Mouse (Mus musculus) liver, embryonic 12.5 days (tissue): ENCODE measurements around the gene Lypd5. TPM values are rescaled to one million over a fixed set of nuclear protein-coding genes. Genes with fewer than 3 reads are reported as not detected.
"Not testable (repeated sequence)": the region's sequence is repeated elsewhere in the genome, so short reads cannot be mapped to it uniquely, and the experiment has no call there.

Experiments used
- ATAC-seq: fragments of 200-750 bp; cut with Nextera tagmentation; 2 replicates; pipeline ENCODE4 v1.8.0; 2017; ENCODE audit warnings: moderate number of reproducible peaks, mild to moderate bottlenecking, moderate library complexity
- H3K27ac ChIP-seq: fragments of 300-500 bp; sonication (generic); 2 replicates; pipeline ENCODE4 v1.5.1; 2016; ENCODE audit warnings: mild to moderate bottlenecking
- H3K27me3 ChIP-seq: fragments of 300-500 bp; sonication (generic); replicated peaks from 2 replicates; pipeline ENCODE4 v1.6.1; 2016; ENCODE audit warnings: mild to moderate bottlenecking, moderate library complexity
- H3K36me3 ChIP-seq: fragments of 300-500 bp; sonication (generic); 2 replicates; pipeline ENCODE4 v1.6.1; 2016; ENCODE audit warnings: mild to moderate bottlenecking, moderate library complexity
- H3K4me1 ChIP-seq: fragments of 300-500 bp; sonication (generic); 2 replicates; pipeline ENCODE4 v1.6.1; 2016
- H3K4me2 ChIP-seq: fragments of 300-500 bp; sonication (generic); 2 replicates; pipeline ENCODE4 v1.6.1; 2016; ENCODE audit warnings: mild to moderate bottlenecking, moderate library complexity
- H3K4me3 ChIP-seq: fragments of 300-500 bp; sonication (generic); 2 replicates; pipeline ENCODE4 v1.5.1; 2016; ENCODE audit warnings: mild to moderate bottlenecking, moderate library complexity
- H3K9ac ChIP-seq: fragments of 300-500 bp; sonication (generic); 2 replicates; pipeline ENCODE4 v1.6.1; 2016; ENCODE audit warnings: mild to moderate bottlenecking, moderate library complexity
- H3K9me3 ChIP-seq: fragments of 300-500 bp; sonication (generic); replicated peaks from 2 replicates; pipeline ENCODE4 v1.6.1; 2016; ENCODE audit warnings: mild to moderate bottlenecking, moderate library complexity
- WGBS: fragments of 180-500 bp; shearing (Covaris S2); methylation state at CpG from one replicate; pipeline ENCODE4 v1.1.7; 2016; ENCODE audit not compliant: insufficient replicate concordance; 5-methylcytosine and 5-hydroxymethylcytosine counted together
- polyA plus RNA-seq: library from polyadenylated mRNA; unstranded; fragments of >200 nt; fragmentation: Nextera tagmentation; extraction: Ambion mirVana; gene quantifications from 2 replicates; pipeline ENCODE4 v1.2.1, GENCODE M21; 2016

The Lypd5 gene
- polyA plus RNA-seq, 1 experiment from 2014 or later: not detected

DNA sequence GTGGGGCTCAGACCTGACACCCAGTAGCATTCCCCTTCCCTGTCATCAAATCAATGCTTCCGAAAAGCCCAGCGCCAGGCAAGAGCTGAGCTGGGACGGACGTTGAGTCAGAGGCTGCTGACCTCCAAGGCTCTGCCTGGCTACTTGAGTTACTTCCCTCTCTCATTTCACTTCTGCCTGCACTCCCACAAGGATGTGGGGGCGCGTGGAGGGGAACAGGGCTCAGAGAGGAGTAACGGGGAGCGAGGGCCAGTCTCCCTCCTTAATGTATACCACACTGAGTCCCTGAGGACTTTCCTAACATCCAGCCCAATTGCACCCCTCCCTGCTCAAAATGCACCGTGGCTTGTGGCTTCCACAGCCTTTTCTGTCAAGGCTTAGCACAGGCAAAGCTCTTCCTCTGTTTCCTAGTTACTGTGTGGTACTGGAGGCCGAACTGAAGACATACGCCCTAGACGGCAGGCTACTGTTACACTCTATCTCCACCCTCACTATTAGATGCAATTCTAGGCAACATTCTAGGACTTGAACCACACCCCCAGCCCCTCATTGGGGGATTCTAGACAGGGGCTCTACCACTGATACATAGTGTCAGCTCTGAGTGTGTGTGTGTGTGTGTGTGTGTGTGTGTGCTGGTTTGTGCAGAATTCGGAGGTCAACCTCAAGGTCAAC, 40.7 kb downstream of the Lypd5 start:
- ATAC-seq: no peak
- no peak overlapping the region for H3K4me2 ChIP-seq

DNA sequence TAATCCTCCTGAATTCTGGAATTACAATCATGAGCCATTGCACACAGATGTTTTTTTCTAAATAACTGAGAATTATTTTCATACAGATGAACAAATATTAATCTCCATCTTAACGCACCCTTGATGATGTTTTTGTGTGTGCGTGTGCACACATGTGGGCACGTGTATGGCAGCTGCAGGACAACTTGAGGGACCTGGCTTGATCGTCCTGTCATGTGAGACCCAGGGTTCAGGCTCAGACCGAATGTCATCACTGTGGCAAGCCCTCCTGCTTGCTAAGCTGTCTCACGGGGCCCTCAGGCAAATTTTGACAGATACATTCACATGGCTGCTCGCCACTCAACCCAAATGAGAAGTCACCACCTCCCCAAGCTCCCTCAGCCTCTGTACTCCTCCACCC, 41.5 kb downstream of the Lypd5 start:
- Histone ChIP-seq H3K4me1 (peaks cover 89% of the 10 kb centered on the region), H3K9ac (no peak overlapping the region), H3K9me3 (no peaks in the 10 kb centered on the region), H3K27ac (no peak overlapping the region), H3K4me2 (no peak overlapping the region), H3K4me3 (no peak overlapping the region), H3K36me3 (peaks cover 21% of the 10 kb centered on the region), H3K27me3 (no peaks in the 10 kb centered on the region)
- no peak for ATAC-seq
- 74% methylated on average over 7 of the region's 7 CpGs for WGBS

More for the DNA sequence above, 40.7 kb downstream of the Lypd5 start:
- Histone ChIP-seq H3K36me3 (peaks cover 30% of the 10 kb centered on the region), H3K4me3 (no peak overlapping the region), H3K4me1 (peaks cover 89% of the 10 kb centered on the region), H3K9me3 (no peaks in the 10 kb centered on the region), H3K27me3 (no peaks in the 10 kb centered on the region), H3K27ac (peak overlapping the region; percentile 67), H3K9ac (no peak overlapping the region)
- 39% methylated on average over 13 of the region's 13 CpGs for WGBS

DNA sequence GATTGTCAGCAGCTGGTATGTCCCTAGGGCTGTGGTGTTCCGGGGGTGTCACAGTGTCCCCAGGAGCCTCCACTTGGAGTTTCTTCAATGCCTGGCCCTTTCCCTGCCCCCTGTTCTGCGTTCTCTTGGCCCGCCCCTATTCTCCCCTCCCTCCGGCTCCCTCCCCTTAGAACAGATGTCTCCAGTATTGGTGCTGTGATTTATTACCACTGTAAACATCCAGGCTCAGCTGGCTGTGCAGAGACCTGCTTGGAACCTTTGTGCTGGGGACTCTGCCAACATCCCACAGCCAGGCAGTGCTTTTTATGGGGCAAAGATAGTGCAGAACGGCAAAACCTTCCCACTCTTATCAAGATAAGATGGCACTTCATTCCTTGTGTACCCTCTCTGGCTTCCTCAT, 42.1 kb downstream of the Lypd5 start:
- H3K36me3 ChIP-seq: peaks cover 15% of the 10 kb centered on the region
- no peaks in the 10 kb centered on the region for H3K27me3 ChIP-seq
- no peak for ATAC-seq
- 0 out of 2 replicates have a peak overlapping the region, but pooled peaks have one; percentile 43 for H3K27ac ChIP-seq
- H3K4me3 ChIP-seq: no peak overlapping the region
- 48% methylated on average over 5 of the region's 5 CpGs for WGBS
- no peaks in the 10 kb centered on the region for H3K9me3 ChIP-seq
- H3K4me2 ChIP-seq: no peak overlapping the region
- no peak overlapping the region for H3K9ac ChIP-seq
- H3K4me1 ChIP-seq: peaks cover 89% of the 10 kb centered on the region

DNA sequence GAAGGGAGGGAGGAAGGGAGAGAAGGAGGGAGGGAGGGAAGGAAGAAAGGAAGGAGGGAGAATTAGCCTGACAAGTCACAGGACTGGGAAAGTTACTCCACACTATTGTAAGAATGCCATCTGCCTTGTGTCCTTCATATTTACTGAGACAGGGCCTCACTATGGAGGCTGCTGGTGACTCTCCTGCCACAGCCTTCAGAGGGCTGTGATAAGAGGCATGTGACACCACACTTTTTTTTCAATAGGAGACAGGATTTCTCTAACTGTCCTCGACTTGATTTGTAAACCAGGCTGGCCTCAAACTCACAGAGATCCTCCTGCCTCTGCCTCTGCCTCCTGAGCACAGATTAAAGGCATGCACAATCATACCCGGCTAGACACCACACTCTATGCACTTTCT, 42.7 kb downstream of the Lypd5 start:
- ATAC-seq: no peak
- H3K9me3 ChIP-seq: no peaks in the 10 kb centered on the region
- peak overlapping the region; percentile 43; the same call in 1 of the 2 replicates for H3K27ac ChIP-seq
- H3K4me2 ChIP-seq: no peak overlapping the region
- no peak overlapping the region for H3K4me3 ChIP-seq
- H3K36me3 ChIP-seq: peaks cover 9% of the 10 kb centered on the region
- no peaks in the 10 kb centered on the region for H3K27me3 ChIP-seq
- peaks cover 90% of the 10 kb centered on the region for H3K4me1 ChIP-seq
- 39% methylated on average over 2 of the region's 2 CpGs for WGBS
- H3K9ac ChIP-seq: peak overlapping the region; percentile 14; the same call in 1 of the 2 replicates

DNA sequence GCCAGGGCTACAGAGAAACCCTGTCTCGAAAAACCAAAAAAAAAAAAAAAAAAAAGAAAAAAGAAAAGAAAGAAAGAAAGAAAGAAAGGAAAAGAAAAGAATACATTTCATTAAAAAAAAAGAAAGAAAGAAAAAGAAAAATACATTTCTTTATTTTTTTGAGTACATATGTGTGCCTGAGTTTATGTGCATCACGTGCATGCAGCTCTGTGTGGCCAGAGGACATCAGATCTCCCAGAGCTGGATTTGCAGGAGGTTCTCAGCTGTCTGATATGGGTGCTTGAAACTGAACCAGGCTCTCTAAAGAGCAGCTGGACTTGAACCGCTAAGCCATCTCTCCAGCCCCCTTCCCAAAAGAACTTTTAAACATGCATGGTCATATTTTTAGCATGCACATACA, 45.1 kb downstream of the Lypd5 start:
- Histone ChIP-seq H3K27ac (peak overlapping the region; percentile 99), H3K9ac (peak overlapping the region; percentile 64), H3K9me3 (no peaks in the 10 kb centered on the region), H3K4me1 (peaks cover 92% of the 10 kb centered on the region), H3K36me3 (no peaks in the 10 kb centered on the region), H3K4me3 (peak overlapping the region; percentile 11; the same call in 1 of the 2 replicates), H3K4me2 (peak overlapping the region; percentile 62), H3K27me3 (no peaks in the 10 kb centered on the region)
- WGBS: 45% methylated on average over 3 of the region's 3 CpGs
- 0 out of 2 replicates have a peak, but pooled peaks have one; percentile 33 for ATAC-seq

DNA sequence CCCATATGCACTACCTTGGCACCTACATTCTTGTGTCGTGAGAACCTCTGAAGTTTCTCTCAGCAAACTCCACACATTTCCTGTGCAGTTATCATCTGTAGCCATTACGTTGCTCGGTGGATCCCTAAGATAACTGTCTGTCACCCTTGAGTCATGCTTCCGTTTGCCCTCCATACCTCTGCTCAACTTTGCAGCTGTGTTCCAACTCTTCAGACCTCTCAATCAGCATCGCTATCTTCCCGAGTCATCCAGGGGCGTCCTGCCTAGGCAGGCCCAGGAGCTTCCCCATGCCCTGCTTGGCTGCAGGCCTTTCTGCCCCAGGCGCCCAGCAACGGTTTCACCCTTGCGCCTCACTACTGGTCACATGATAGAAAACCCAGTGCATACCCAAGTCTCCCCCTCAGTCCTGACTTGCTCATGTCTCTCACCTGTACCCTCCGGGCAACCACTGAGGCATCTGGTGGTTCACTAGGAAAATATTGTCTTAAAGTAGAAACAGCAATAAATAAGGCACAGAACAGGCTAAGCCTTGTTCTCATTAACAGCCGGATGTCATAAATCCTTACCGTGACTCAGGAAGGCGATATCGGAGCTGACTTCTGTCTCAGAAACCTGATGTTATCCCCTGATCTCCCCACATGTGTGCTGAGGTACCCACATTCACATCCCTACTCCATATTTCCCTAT, 45.6 kb downstream of the Lypd5 start:
- no peaks in the 10 kb centered on the region for H3K27me3 ChIP-seq
- peak overlapping the region; percentile 11; the same call in 1 of the 2 replicates for H3K4me3 ChIP-seq
- WGBS: 21% methylated on average over 15 of the region's 15 CpGs
- H3K27ac ChIP-seq: peak overlapping the region; percentile 99
- peaks cover 88% of the 10 kb centered on the region for H3K4me1 ChIP-seq
- H3K9me3 ChIP-seq: no peaks in the 10 kb centered on the region
- ATAC-seq: peak; percentile 54
- H3K4me2 ChIP-seq: peak overlapping the region; percentile 62
- peak overlapping the region; percentile 64 for H3K9ac ChIP-seq
- H3K36me3 ChIP-seq: no peaks in the 10 kb centered on the region

DNA sequence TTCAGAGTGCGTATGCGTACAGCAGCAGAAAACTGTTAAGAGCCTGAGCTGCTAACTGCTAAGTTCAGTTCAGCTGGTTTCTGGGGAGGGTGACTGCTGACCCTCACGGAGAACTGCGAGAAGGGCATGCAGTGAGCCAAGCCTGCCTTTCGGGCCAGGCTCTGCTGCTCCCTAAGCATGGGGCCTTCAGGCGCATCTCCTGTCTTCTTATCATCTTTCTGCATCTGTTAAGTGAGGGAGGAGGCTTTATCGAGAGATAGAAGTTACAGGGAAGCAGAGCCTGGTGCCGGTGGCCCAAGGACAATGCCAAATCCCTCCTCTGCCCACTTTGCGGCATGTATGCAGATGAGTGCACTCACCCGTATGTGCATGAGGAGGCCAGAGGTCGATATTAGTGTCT, 47.8 kb downstream of the Lypd5 start:
- peak overlapping the region; percentile 65 for H3K9ac ChIP-seq

DNA sequence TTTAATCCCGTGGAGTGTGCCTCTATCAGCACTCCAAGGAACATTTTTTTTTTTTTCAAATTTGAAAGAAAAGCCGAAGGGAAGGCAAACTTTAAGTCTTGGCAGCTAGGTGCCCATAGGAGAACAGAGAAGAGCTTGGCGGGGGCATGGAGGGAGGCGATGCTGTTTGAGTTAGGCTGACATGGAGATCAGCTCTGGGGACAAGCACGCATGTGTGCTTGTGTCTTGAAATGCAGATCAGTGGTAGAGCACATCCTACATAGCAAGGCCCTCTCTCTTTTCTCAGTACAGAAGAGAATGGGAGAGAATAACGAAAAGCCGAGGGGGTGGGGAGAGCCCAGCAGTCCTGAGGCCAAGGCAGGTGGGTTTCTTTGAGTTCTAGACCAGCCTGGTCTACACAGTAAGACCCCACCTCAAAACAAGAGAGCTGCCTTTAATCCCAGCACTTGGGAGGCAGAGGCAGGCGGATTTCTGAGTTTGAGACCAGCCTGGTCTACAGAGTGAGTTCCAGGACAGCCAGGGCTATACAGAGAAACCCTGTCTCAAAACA, 49.4 kb downstream of the Lypd5 start:
- ATAC-seq: no peak
- Histone ChIP-seq H3K4me1 (peaks cover 83% of the 10 kb centered on the region), H3K36me3 (peaks cover 28% of the 10 kb centered on the region), H3K9me3 (no peaks in the 10 kb centered on the region), H3K9ac (peak overlapping the region; percentile 82), H3K4me3 (peak overlapping the region; percentile 72), H3K27ac (peak overlapping the region; percentile 99), H3K4me2 (peak overlapping the region; percentile 82), H3K27me3 (no peaks in the 10 kb centered on the region)
- 72% methylated on average over 8 of the region's 8 CpGs for WGBS

More for the DNA sequence above, 47.8 kb downstream of the Lypd5 start:
- peak overlapping the region; percentile 82 for H3K4me2 ChIP-seq
- H3K4me3 ChIP-seq: peak overlapping the region; percentile 24
- H3K9me3 ChIP-seq: no peaks in the 10 kb centered on the region
- peak; percentile 35 for ATAC-seq
- WGBS: 35% methylated on average over 11 of the region's 11 CpGs
- peaks cover 12% of the 10 kb centered on the region for H3K36me3 ChIP-seq
- peak overlapping the region; percentile 99 for H3K27ac ChIP-seq
- H3K4me1 ChIP-seq: peaks cover 85% of the 10 kb centered on the region
- H3K27me3 ChIP-seq: no peaks in the 10 kb centered on the region

DNA sequence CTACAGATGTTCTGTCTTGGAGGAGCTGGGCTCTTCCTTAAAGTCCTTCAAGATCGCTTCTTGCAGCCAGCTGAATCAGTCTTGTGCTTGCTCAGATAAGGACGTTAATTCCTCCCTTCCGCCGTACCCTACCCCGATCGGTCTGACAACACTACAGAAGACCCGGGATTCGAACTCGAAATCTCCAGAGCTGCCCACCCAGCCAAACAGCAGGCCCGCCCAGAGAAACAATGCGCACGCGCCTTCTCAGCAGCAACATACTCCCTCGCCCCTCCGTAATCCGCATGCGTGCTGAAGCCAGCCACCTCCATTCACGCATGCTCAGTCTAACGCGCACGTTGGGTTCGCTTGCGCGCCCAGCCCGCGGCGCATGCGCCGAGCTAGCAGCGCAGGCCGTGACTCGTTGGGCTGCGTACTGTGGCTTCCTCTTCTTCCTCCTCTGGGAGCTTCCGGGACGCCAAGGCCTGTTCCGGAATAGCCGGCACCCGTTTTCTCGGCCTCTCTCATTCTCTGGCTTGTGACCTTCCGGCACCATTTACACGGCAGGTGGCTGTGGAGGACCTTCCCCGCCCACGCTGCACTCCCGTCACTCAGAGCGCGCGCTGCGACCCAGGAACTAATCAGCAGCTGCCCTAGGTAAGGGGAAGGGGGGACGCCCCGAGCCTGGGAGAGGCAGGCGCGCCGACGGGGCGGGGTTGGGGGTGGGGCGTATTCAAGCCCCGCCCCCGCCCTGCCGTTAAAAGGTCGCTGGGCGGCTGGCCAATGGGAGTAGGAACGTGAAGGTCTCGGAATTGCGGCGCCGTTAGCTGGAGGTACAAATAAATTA, 50.5 kb downstream of the Lypd5 start, which contains the start of gene Smg9:
Smg9 (plus strand) TSS at position 364 of the 826 bp plus-strand sequence.
- WGBS: 1% methylated on average over 66 of the region's 66 CpGs
- Histone ChIP-seq H3K4me1 (peaks cover 83% of the 10 kb centered on the region), H3K9me3 (no peaks in the 10 kb centered on the region), H3K27me3 (no peaks in the 10 kb centered on the region), H3K27ac (peak within 1 kb of the TSS; percentile 99), H3K36me3 (peaks cover 38% of the 10 kb centered on the region), H3K4me3 (peak within 1 kb of the TSS; percentile 72), H3K4me2 (peak within 1 kb of the TSS; percentile 82), H3K9ac (peak within 1 kb of the TSS; percentile 82)
- peak; percentile 89 for ATAC-seq

DNA sequence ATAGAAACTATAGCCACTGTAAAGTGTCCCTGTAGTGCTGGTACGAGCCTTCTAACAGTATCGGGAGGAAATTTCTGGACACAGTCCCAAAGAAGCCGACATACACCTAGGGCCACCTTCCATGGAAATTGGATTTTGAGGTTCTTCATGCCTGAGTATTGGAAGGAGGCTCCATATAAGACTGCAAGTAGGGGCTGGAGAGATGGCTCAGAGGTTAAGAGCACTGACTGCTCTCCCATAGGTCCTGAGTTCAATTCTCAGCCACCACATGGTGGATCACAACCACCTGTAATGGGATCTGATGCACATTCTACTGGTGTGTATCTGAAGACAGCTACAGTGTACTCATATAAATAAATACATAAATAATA, 51.1 kb downstream of the Lypd5 start:
- H3K27ac ChIP-seq: peak overlapping the region; percentile 99
- H3K9ac ChIP-seq: peak overlapping the region; percentile 82
- H3K4me2 ChIP-seq: peak overlapping the region; percentile 82
- H3K4me1 ChIP-seq: peaks cover 80% of the 10 kb centered on the region
- peak overlapping the region; percentile 72 for H3K4me3 ChIP-seq
- no peaks in the 10 kb centered on the region for H3K9me3 ChIP-seq
- peaks cover 44% of the 10 kb centered on the region for H3K36me3 ChIP-seq
- no peak for ATAC-seq
- H3K27me3 ChIP-seq: no peaks in the 10 kb centered on the region
- WGBS: 6% methylated on average over 3 of the region's 3 CpGs

DNA sequence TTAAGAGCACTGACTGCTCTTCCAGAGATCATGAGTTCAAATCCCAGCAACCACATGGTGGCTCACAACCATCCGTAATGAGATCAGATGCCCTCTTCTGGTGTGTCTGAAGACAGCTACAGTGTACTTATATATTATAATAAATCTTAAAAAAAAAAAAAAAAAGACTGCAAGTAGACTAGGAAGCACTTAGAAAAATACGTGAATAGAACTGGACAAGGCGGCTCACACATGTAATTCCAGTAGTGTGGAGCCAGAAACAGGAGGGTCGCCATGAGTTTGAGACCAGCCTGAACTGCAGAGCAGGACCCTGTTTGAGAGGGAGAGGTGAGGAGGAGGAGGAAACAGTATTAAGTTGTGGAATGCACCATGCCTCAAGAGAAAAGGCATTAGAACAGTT, 51.5 kb downstream of the Lypd5 start:
- Histone ChIP-seq H3K4me3 (peak overlapping the region; percentile 72), H3K27ac (peak overlapping the region; percentile 99), H3K9ac (peak overlapping the region; percentile 82), H3K36me3 (peaks cover 49% of the 10 kb centered on the region), H3K4me1 (peaks cover 75% of the 10 kb centered on the region), H3K4me2 (peak overlapping the region; percentile 82)
- H3K9me3 ChIP-seq, H3K27me3 ChIP-seq, ATAC-seq: not testable (repeated sequence)
- 73% methylated on average over 4 of the region's 4 CpGs for WGBS
